Mouse (Mus musculus) gastrocnemius, postnatal 25 days (tissue): ENCODE measurements at regions not wholly inside any gene's neighbourhood (a gene's known extent, or its start where the extent isn't known, plus 50 kb on each side); places are given as distances from the start of the nearest gene placed in this dataset.
A peak's percentile ranks its signal among the peaks of the same experiment; 100 is the strongest.

Source experiments
- DNase-seq: peaks from one replicate; pipeline ENCODE4 v3.0.0; 2022

DNA sequence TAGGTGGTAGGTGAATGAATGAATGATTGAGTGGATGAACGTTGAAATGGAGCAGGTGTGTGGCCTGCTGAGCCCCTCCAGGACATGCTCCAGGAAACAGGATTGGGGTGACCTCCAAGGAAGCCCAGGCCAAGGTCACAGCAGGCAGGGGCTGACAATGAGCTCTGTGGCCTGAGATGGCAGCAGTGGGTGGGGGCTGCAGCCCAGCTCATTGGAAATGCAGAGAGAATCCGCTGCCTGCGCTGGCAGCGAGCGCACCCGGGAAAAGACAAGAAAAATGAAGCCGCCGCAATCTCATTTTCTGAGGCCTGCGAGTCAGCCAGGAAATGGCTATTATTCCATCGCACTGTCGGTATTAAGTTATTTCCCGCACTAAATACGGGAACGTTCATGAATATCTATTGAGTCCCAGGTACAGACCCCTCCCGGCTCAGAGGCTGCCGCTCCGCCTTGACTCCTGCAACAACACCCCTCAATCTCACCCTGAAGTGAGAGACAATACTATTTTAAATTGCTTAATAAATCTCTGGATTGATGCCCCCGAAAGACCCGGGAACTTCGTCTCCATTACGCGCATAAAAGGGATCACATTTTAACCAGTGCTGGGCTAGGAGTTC is 153.7 kb downstream of the Cryba4 start:
- DNase-seq, result no peak

DNA sequence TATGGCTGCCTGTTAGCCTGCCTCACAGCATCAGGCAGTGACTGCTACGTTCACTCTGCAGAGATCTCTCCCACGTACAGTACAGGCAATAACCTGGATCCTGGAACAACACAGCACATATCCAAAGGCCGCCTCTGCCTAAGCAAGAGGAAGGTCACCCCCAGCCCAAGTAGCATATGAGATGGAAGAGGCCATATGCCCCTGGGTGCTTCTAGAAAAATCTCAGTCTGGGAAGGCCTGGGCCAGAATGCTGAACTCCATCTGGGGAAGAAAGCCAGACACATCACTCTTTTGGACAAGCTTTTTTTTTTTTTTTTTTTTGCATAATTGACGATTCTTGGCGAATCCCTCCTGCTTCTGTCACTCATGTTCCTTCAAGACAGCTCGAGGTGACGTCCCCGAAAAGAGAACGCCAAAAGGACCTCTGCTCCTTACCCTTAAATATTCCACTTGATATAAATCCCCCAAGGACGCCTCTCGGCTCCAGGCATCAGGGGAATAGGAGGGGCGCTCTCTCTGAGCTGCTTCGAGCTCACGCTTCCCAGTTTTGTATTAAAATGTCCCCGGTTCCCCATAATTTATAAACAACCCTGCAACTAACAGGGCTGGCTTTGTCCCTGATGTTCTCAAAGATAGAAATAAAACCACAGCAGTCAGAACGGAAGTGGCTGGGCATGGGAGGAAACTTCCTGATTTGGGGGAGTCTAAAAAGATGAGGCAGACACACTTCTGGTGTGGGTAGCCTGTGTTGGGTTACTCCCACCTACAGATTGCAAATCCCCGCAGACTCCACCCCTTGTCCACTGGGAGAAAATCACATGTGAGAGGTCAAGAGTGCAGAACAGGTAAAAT is 150.4 kb downstream of the Cryba4 start:
- no peak for DNase-seq

DNA sequence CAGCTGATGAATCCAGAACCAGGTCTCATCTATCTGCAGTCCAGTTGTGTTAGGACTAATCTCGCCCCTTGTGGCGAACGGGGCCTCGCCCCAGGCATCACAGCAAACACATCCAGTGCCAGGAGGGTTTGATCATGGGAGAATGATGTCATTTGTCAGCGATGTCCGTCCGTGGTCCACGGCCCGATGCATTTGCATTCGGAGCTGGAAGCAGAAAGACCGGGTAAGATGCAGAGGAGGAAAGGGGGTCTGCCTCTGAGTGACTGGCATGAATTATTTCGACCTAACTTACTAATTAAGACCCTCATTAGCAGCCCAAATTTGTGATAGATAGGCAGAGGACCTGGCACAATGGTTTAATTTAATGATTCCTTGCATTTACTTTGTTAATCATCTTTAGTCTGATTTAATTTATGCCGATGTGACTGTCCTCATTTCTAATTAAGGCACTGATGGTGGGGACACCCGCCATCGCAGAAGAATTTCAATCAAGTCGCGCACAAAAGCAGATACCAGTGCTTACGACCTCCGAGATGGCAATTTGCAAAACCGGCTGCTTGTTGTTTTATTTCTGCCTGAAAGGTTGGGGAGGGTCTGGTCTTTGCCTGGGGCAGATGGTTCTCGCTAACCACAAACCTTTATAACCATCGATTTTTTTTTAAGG is 141.9 kb downstream of the Cryba4 start:
- DNase-seq, result no peak

DNA sequence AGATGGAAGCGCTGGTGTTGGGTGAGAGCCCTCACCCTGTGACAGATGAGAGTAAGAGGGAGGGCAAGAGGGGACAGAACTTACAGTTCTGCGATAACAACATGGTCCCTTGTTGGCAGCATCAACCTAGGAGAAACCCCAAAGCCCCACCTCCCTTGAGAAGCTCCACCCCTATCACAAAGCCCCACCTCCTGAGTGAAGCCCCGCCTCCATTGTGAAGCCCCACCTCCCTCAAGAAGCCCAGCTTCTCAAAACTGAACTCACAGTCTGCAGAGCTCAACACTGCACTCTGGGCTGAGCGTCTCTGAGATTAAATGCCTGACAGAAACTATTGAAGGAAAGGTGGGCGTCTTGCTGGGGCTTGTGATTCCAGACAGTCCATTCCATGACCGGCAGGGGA is 131.6 kb downstream of the Cryba4 start:
- no peak for DNase-seq

DNA sequence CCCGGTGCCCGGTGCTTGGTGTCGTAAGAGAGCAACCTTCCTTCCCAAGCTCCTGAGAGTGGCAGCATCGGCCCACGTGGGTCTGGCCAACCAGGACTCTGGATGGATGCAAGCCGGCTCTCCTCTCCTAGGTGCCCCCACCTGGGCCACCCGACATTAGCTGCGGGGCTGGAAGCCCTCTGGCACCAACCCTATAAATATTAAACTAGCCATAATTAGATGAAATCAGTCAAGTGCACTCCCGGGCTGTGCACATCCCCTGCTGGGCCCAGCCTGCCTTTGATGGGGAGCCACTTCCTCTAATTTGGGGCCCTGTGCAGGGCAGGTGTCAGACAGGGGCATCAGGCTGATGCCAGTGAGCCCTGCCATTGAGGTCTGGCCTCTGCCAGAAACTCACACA is 130.8 kb downstream of the Cryba4 start:
- DNase-seq, result no peak

DNA sequence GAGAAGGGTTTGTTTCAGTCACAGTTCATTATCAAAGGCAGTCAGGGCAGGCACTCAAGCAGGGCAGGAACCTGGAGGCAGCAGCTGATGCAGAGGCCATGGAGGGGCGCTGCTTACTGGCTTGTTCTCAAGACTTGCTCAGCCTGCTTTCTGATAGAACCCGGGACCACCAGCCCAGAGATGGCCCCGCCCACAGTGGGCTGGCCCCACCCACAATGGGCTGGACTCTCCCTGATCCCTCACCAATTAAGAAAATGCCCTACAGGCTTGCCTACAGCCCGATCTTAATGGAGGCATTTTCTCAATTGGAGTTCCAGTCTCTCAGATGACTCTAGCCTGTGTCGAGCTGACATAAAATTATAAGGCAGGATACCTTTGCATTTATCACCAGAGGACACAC is 129.7 kb downstream of the Cryba4 start:
- no peak for DNase-seq

DNA sequence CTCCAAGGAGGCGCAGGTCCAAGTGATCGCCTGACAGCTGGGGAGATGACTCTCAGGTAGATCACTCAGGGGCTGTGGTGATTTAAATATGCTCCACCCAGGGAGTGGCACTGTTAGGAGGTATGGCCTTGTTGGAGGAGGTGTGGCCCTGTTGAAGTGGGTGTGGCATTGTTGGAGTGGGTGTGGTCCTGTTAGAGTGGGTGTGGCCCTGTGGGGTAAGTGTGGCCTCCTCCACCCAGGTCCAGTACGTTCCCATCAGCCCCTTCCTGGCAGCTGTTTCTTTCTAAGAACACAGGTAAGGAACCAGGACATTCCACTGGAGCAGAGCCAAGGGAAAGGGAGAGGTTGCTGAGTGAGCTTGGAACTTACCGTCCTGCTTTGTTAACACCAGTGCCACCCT is 125.1 kb downstream of the Cryba4 start:
- DNase-seq, result no peak

DNA sequence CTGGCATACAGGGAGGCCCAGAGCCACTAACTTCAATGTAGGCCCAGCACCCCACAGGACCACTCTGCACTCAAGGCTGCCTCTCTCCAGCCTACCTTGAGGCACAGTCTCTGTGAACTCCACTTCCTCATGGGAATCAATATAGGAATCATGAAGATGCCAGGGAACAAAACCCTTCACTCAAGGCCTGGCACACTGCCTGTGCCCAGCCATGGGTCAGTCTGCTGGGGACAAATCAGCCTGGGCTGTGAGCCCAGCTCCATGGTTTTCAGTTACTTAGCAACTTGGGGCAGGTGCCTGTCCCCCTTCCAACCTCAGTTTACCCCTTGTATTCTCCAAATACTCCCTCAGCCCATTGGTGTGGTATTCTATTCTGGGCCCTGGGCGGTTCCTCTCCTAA is 119.6 kb downstream of the Cryba4 start:
- DNase-seq, result no peak

DNA sequence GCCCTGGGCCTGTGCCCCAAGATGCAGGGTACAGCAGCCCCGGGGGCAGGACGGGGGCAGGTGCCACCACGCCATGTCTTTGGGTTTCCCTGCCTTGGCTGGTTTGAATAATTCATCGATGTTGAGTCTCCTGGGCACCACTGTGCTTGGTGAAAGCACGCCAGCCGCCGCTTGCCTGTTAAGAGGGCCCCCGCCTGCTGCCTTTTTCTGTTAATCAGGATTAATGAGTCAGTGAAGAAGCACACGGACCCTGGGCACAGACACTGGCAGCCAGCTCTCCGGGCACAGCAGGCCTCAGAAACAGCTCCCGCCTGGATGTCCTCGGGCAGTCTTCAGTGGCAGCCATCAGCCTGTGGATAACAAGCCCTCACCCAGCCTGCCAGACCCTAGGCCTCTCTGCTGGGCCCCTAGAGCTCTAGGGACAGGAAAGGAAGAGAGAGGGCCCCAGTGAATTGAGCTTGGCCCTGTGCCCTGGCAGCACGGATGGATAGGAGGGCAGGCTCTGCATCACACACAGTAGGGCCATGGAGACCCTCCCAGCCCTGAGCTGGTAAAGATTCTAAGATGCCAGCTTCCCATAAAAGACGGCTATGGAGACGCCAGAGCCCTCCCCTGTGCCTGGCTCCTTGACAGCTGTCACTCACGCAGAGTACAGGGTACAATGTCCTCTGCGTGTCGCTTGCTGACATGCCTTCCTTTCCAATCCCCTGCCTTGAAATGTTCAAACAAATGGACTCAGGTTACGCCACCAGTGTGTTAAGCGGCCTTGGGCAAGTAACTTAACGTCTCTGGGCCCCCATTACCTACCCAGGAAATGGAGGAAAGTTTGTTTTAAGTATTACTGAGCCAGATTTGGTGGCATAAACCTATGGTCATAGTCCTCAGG is 118.4 kb downstream of the Cryba4 start:
- DNase-seq, result no peak

DNA sequence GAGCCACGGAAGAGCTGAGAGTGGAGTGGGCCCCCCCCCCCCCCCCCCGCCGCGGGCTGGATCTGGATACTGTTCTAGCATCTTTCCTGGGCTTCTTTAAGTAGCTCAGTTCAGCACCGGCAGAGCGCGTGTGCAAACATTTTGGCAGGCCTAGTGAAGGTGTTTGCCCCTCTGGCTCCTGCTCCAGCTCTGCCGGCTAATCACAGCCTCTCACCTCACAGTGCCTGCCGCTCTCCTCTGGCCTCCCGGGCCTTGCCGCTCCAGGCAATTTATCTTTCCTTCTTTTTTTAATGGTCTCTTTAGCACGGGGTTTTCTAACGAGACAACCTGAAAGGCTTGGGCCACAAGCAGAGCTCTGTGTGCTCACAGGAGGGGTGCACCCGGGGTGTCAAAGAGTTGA is 115.7 kb downstream of the Cryba4 start:
- DNase-seq, result no peak

DNA sequence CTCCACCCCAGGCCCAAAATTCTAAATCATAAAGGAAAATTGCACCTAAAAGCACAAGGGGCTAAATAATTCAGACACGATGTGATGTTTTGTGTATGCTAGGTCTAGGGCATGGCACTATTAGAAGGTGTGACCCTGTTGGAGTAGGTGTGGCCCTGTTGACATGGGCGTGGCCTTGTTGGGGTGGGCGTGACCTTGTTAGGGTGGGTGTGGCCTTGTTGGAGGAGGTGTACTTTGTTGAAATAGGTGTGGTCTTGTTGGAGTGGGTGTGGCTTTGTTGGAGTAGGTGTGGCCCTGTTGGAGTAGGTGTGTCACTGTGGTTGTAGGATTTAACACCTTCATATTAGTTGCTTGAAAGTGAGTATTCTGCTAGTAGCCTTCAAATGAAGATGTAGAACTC is 114.1 kb downstream of the Cryba4 start:
- no peak for DNase-seq

DNA sequence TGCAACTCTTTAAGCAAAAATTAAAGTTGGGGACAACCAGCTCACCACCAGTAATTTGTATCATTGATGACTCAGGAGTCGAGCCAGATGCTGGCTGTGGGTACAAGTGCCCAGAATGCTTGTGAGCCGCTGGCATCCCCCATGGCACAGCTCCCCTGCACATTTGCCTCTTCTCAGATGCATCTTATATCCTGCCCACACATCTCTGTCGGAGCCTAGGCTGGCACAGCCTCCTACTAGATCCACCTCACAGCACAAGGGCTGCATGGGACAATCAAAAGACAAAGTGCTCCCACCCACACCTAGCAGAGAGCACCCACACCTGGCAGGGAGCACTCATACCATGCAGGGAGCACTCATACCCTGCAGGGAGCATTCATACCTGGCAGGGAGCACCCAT is 109.6 kb downstream of the Cryba4 start:
- no peak for DNase-seq

DNA sequence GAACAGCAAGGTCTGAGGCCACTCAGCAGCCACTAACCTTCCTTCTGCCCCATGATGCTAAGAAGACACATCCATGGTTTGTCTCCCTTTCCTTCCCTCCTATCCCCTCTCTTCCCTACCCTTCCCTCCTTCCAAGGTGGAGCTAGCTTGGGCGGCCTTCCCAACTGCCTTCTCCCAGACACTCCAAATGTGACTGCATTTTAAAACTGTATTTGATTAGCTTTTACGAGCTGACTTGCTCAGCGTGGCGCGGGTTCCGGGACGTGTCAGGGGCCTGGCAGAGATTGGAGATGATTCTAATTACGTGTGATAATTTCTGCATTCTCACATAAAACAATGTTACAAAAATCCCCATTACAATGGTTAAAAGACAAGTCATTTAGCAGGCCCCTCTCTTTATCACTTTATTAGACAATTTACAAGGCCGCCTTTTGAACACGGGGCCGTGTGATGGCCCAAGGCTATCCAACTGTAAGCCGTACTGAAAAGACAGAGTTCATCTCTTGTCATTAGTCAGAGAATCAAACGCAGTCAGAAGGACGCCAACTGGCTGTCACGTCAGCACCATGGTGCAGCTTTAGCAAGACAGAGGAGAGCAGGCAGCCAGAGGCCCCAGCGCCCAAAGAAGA is 108.2 kb downstream of the Cryba4 start:
- DNase-seq, result no peak

DNA sequence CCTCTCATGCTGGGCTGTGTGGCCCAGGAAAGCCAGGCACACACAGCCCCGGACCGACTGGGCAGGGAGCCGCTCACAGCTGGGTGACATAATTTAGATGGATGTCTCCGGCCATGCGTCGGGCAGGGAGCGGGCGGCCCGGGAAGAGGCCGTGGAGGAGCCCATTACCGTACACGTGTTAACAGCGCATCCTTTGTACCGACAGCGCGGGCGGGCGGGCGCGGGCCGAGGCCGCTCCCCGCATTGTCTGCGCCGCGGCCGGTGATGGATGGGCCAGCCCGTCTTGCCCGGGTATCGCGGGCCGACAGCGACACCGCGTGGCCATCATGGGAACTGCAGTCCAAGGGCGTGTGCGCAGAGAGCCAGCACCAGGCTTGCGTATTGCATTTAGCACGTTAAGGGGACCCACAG is 98.6 kb downstream of the Cryba4 start:
- peak; percentile 65 for DNase-seq

DNA sequence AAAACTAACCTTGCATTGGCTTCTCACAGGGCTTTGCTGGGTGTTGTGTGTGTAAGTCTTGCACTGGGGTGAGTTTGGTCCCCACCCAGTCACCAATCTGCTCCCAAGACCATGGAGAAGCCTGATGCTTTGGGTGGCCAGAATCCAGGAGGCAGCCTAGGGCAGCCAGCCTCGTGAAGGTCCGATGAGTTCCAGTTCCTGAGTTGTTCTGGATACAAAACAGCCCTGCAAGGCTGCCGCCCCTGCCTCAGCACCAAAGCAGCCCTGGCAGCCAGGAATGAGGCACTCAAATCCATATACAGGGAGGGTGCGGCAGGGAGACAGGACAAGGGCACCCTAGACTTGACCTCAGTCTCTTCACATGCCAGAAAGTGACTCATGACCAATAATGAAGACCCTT is 97.7 kb downstream of the Cryba4 start:
- DNase-seq, result peak; percentile 49

DNA sequence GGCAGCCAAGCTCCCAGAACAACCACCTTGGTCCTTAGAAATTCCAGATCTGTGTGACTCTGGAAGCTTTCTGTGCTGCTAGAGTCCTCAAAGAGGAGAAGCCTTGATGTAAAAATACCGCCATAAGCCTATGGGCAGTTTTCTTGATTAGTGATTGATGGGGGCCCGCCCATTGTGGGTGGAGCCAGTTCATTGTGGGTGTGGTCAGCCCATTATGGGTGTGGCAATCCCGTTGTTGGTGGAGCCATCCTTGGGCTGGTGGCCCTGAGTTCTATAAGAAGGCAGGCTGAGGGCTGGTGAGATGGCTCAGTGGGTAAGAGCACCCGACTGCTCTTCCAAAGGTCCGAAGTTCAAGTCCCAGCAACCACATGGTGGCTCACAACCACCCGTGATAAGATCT is 97.3 kb downstream of the Cryba4 start:
- no peak for DNase-seq

DNA sequence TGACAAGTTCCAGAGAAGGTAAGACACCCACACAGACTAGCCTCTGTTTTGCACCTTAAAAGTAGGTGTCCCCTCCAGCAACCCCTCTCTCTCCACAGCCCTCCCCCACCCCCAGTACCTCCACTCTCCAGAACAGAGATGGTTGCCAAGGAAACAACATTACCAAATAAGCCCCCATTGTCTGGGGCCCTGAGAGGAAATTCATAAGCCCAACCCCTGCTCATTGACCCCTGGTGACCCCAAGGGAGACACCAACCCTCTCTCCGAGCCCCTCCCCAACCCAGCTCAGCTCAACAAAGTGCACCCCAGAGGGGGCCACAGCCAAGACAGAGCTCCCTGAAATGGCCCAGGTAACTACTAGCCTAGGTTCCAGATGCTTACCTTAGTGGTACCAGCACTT is 96.3 kb downstream of the Cryba4 start:
- DNase-seq, result no peak

DNA sequence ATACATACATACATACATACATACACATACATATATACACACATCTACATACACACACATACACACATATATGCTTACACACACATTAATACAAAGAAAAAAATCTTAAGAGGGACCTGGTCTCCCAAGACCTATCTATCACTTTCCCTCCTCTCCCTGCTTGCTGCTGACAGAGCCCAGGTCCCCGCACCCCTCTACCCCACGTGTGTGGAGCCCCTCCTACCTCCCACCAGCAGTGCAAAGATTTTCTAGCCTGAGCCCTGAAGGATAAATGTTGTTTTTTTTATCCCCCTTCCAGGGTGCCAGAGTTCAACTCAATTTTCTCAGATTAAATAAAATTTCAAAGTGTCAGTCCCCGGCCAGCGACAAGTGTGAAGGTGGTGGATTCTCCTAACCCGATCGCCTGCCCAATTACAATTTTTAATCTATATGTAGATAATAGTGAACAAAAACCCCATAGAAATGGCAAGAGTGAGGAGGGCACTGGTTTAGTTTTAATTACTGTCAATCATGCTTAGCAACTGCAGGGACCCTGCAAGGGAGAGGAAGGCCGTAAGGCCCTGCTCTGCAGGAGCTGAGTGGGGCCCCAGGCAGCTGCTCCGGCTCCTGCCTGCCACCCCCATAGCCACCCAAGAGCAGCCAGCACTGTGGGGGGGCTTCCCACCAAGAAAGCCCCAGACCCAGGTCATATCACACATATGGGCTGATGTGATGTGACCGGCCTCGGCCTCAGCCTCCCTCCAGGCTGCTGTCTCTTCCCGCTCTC is 85.7 kb downstream of the Cryba4 start:
- no peak for DNase-seq

DNA sequence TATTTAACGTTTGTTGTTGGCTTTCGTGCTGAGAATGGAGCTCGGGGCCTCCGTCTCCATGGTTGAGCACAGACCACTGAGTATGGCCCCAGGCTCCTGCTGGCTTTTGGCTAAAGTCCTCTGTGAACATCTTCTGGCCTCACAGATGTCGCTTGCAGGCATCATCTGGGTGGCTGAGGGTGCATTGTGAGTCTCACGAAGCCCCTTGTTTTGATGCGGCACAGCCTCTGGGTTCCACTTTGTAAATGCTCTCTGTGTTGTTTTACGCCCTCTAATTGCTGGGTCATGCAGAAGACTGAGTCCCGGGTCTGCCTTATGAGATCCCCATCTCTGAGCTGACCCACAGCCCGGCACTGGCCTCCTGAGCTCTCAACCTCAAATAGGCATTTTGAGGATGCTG is 84.5 kb downstream of the Cryba4 start:
- DNase-seq, result no peak

DNA sequence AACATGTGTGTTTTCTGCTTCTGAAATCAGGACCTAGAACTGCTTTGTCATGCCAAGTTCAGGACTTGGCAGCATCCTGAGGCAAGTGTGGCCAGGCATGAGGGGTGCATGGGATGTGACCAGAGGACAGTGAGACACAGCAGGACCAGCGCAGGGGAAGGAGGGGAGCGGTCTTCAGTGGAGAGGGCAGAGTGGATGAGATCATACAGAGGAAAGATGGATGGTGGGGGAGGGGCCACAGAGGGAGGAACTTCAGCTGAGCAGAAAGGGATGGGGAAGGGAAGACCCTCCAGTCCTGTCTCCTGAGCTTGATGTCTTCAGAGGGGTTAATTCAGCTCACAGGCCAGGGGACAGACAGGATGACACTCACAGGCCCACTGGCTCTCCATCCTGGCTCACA is 81.0 kb downstream of the Cryba4 start:
- no peak for DNase-seq
